Mouse (Mus musculus) kidney, adult 18-20 months (tissue): ENCODE measurements at regions not wholly inside any gene's neighbourhood (a gene's known extent, or its start where the extent isn't known, plus 50 kb on each side); places are given as distances from the start of the nearest gene placed in this dataset.

ENCODE experiments used
- DNase-seq: peaks from one replicate; pipeline ENCODE4 v3.0.0; 2021

DNA sequence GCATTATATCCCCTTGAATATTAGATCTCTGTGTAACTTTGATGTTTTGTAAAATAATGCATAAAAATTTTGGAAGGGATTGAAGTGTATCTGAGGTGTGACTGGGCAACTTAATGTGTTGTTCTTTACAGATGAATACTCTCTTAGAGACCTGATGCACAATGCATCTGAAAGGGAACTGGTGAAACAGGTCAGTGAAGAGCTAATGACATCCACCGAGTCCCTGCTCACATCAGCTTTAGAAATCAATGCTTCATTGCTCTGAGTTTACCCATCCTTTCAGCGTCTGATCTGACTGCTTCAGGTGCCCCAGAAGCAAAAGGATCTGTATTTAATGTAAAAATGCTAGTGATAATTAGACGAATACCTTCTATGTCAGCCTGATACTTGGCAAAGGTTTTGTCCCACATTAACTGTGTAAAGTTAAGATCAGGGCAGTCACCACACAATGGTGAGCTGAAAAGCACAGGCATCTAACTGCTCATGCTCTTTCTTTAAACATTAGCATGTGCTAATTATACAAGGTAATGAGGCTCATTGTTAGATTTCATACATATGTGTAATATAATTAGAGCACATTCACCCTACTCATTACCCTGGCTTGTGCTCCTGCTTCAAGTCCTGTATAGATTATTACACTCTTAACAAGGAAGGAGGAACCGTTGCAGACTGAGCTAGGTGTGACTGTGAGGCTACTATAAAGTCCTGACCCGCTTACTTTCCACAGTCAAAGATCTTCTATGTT, 204.6 kb upstream of the Tlr4 start:
- DNase-seq = no peak

- no peak for DNase-seq
Observed at GRCm38 (mm10) chr4:66618811-66619440, 208.5 kb upstream of the Tlr4 start.

- DNase-seq = no peak
Observed at GRCm38 (mm10) chr4:66617743-66618736, 209.3 kb upstream of the Tlr4 start.

GRCm38 (mm10) chr4:66617101-66617500, 210.3 kb upstream of the Tlr4 start:
- DNase-seq = no peak

GRCm38 (mm10) chr4:66604849-66605248, 200.4 kb upstream of the Astn2 start:
- no peak for DNase-seq

GRCm38 (mm10) chr4:66598737-66599136, 194.3 kb upstream of the Astn2 start:
- DNase-seq = no peak

DNA sequence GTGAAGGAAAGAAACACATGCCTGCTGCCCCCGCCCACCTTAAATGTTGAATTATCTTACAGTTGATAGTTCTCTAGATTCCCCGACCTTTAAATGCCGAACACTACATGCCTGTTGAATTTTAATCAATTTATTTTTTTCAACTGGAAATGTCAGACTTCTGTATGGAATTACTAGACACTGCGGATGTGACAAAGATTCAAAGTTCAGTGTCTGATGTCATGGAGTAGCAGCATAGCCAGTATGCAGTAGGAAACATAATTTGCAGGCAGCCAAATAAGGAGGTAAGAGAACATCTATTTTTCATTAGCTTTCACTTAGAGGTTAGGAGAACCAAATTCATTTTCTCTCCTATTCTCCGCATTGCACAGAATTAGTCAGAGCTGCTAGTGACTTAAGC, 182.2 kb upstream of the Astn2 start:
- DNase-seq = no peak

DNA sequence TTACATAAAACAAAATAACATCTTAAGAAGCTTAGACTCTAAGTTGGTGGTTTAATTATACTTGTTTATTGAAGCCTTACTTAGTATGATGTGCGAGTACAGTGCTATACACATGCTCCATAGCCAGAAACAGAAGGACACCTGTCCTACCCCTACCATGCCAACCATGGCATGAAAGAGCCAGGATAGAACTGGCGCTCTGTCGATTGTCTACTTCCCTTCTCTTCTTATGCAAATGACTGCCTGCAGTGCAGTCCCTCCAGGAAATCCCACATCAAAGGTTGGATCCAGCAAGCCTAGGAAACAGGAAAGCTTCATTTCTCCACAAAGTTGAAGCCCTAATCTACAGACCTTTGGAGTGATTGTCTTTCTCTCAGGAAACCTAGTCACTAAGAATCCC, 181.8 kb upstream of the Astn2 start:
- DNase-seq = no peak

DNA sequence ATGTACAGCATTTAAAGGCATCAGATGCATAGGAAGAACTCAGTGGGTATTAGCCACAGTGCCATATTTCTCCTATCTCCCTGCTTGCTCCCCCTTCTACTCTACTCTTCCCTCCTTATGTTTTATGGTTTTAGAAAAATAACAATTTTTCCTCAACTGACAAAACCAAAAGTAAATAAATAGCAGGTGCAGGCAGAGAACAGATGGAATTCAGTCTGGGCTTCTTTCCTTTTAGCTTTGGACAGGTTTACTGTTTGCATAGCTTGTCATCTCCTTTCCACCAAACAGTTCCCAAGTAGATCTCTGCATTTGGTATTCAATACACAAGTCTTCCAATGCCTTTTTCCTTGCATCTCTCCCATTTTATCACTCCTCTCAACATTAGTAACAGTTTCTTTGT, 152.5 kb upstream of the Astn2 start:
- DNase-seq = no peak

GRCm38 (mm10) chr4:66550306-66551104, 146.1 kb upstream of the Astn2 start:
- no peak for DNase-seq

- DNase-seq = no peak
Observed at GRCm38 (mm10) chr4:66542833-66543436, 138.5 kb upstream of the Astn2 start.

DNA sequence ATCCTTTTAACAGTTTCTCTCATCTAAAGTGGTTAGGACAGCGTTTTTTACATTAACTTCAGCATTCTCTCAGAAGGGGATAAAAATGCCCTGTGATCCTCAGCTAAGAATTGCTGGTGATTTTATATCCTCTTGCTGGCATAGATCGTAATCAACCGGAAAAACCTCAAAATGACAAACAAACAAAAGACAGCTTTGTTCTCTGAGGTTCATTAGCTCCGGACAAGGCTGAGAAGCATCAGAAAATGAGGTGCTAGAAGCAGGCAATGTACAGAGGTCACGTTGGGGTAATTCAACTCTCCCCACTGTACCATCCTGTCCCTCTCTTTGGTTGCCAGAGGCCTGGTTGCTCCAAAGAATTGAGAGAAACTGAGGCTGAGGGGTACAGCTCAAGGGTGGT, 120.0 kb upstream of the Astn2 start:
- DNase-seq = no peak

DNA sequence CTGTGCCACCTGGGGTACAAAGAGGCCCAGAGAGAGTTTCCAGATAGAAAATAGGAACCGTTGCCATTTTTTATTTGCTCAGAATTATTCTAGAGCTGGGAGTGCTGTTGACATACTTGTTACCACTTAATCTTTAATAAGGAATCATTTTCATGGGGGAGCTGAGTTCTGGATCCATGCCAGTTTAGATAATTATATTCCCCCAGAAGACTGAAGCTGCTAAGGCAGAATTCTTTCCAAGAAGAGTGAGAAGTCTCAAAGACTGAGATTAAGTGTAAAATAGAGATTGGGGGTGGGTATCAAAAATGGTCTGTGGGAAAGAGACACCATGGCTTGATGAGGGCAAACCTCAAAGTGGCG, 119.5 kb upstream of the Astn2 start:
- no peak for DNase-seq

- DNase-seq = peak; percentile 4
Observed at GRCm38 (mm10) chr4:66523238-66523885, 119.0 kb upstream of the Astn2 start.

GRCm38 (mm10) chr4:66522097-66522809, 117.8 kb upstream of the Astn2 start:
- DNase-seq = no peak

- DNase-seq = no peak
Observed at GRCm38 (mm10) chr4:66520796-66521195, 116.4 kb upstream of the Astn2 start.

DNA sequence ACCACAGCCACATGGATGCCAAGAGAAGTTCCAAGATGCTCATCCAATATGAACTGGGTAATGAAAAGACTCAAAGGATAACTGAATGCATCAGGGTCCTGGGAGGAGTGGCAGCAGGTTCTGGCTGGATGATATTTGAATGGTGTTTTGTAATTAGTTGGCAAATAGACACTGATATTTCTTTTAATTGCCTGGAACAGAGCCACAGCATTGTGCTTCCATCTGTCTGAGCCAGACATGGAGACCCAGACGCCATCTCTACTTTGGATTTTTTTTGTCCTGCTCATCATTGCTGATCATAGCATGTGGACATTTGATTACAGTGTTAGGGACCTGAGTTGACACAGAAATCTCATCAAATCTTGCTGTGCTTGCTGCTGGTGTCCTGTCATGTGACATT, 111.4 kb upstream of the Astn2 start:
- no peak for DNase-seq

- no peak for DNase-seq
Observed at GRCm38 (mm10) chr4:66483496-66483895, 79.1 kb upstream of the Astn2 start.

DNA sequence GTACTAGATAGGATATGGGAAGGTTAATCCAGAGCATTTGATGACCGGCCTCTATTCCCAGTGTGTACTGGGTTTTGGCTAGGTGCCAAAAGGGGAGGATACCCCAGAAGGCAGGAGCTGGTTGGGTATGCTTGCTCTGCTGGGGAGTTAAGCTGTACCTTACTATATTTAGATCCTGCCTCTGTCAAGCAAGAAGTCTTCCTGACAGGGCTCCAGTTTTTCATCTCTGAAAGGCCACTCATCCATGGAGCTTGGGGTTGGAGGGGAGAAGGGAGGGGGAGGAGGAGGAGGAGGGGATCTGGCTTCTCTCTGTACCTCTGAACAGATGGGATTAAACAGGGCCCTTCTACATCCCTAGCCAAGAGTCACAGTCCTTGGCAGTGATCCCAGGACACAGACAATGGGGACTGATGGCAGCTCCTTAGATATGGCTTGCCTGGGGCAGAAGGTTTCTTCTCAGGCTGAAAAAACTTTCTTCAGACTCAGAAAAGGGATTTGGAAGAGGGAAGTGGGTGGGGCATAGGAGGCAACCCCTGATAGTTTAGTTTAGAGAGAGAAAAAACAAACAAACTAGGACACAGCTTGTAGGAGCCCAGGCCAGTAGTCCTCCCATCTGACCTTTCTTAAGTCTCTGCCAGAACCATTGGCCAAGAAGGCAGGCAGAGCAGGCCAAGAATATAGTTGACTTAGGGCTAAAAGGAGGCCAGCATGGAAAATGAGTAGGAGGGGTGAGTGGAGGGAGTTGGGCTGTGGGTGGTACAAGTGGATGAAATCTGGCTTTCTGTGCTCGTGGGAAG, 78.3 kb upstream of the Astn2 start:
- peak; percentile 18 for DNase-seq

- peak; percentile 5 for DNase-seq
Observed at GRCm38 (mm10) chr4:66478601-66479217, 74.3 kb upstream of the Astn2 start.
